Mouse (Mus musculus): ENCODE measurements around the gene Zbtb40.

Zbtb40 gene

DNA sequence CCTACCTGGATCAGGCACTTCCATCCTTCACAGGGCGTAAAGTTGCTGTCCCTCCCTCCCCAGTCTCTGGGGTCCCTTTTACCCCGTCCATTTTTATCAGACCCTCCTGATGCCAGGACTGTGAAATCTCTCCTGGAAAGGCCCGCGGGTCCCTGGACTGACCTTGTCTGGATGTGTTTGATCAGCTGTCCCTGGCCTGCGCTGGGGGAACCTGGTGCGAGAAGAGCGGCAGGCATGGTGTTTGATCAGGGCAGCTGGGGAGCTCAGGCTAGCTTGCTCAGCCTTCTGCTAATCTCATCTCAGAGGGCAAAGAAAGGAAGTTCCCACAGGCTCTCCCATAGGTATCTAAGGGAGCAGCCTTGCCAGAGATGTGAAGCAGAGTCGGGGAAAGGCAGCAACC, 71.4 kb downstream of the Zbtb40 start:
- no peak for DNase-seq (ENCODE audit: low spot score)

DNA sequence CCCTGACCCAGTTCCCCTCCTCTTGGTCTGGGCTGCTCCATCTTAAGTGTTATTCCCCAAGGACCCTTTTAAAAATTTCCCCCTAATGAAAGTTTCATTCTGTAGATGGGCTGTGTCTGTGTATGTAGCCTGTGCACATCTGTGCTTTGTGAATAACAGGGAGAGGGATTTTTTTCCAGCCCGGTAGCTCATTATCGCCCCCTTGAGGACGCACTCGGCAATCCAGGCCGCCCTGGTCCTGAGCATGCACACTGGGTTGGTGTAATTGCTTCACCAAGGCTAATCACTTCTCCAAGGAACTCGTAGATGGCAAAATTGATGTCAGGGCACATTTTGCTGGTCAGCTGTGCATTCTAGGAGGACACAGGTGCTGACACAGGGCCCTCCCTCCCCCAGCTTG, 77.7 kb downstream of the Zbtb40 start:
- peak; percentile 16 for DNase-seq (ENCODE audit: low spot score)

DNA sequence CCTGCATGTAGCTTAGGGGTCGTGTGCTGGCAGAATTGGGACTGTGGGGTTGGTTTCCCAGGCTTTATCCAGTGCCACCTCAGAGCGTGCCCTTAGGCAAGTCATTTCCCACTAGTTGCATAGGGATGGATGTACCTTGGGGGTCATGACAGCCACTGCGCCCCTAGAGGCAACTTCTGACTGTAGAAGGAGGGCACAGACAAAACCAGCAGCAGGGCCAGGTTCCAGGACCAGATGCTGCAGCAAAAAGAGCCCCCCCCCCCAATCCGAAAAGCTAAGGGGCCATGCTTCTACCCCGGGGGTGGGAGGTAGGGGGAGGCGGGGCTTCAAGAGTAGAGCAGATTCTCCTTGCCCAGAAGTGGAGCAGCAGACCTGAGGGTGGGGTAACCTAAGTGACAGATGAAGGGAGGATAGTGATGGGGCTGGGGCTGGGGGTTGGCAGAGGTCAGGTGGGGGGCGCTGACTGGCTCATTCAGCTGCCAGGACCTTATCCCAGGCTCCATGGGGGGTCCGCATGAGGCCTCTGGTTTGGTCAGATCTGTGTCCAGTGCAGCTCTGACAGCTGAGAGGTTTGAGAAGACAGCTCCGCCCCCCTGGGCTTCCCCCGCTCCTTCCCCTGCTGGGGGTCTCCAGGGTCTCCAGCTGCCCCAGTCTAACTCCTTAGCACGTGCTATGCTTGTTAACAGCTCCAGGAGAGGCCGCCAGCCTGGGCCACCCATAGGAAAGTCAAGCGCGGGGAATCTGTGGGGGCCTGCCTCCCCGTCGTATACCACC, 78.9 kb downstream of the Zbtb40 start:
- DNase-seq (ENCODE audit: low spot score): no peak

DNA sequence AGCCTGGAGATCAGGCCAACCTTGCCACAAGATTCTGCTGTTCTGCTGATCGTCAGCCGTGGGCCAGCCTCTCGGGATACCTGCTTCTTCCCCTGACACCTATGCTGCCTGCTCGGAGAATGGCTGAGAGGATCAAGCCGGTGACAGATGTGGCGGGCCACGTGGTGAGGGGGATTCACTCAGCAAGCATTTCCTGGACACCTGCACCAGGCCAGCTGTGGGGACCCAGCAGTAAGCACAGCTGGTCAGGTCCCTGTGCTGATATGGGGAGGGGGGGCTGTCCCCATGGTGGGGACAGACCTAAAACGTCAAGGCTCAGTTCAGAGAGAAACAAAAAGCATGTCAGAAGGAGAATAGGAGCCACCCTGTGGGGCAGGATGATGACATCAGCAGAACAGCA, 79.5 kb downstream of the Zbtb40 start:
- no peak for DNase-seq (ENCODE audit: low spot score)

DNA sequence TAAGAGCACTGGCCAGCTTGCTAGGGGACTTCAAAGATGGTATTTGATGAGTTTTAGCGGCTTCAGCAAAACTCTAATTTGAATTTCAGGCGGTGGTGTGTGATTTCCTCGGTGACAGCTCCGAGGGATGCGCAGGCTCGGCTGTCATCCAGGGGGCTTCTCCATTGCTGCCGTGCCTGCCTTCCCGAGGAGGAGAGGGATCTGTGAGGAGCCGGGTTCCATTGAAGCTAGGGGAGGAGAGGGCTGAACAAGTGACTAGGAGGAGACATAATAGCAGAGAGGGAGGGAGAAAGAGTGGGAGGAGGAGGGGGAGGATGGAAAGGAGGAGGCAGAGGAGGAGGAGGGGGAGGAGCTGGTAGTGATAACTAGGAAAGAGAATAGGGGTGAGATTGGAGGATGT, 81.1 kb downstream of the Zbtb40 start:
- DNase-seq (ENCODE audit: low spot score): no peak

DNA sequence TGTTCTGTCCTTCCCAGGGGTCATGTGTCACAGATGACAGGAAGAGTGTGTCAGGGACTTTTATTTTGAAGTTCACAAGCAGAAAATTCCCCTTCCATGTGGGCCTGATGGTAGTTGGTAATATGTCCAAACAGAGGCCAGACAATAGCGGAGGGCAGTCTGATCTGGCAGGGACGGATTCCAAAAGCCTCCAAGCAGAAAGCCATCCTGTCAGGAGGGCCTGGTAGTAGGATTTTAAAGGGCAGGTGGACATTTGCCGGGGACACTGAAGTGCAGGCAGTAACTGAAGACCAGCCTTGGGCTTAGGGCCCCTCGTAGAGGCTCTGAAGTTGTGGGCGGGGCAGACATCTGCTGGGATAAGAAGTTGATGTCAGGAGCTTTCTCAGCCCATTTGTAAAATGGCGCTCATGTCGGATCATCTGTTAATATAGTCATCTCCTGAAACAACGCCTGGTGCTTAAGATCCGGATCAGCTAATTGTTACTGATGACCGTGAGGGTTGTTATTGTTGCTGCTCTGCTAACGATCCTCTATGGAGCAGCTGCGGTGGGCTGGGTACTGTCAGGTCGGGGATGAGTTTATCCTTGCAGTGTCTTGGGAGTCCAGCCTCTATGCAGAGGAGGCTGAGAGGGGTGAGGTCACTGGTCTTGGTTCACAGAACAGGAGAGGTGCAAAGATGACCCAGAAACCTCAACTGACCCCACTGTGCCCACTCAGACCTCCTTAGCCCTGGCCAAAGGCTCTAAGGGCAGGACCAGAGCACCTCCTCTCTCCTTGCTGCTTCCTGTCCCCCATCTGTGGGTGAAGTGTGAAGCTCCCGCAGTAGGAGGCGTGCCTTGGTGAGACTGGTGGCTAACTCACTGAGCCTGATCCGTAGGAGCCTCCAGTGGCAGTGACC, 81.9 kb downstream of the Zbtb40 start:
- no peak for DNase-seq (ENCODE audit: low spot score)

DNA sequence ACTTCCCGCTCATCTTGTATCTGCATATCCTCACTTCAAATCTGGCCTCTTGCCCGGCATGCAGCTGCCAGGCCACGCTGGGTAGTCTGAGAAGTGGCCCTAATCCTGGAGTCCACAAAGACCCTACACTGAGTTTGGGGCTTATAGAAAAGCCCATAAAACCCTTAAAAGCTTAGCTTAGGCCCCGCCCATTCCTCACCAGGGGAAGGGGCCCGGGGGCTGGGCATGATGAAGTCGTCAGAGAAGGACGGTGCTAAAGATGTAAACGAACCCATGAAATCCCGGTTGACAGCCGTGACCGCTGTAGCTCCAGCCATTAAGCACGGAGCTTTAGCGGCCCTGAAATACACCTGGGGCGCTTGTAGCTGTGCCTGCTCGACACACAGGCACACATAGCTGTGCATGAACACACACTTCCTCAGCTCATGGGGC, 83.6 kb downstream of the Zbtb40 start:
- no peak for DNase-seq (ENCODE audit: low spot score)

DNA sequence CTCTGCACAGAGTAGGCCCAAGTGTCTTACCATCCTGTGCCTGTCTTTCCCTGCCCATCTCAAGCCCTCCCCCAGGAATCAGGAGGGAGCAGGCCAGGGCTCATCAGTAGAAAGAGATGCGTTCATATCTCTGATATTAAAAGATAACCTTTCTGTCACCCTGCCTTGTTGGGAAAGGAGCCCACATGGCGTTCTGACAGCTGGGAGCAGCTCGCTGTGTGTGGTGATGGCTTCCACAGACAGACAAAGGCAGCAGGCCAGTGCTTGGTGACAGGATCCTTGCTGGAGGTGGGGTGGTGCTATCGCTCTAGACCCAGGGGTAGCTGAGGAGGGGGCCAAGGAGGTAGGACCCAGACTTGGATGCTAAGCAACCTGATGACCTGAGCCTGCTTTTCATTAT, 86.2 kb downstream of the Zbtb40 start:
- no peak for DNase-seq (ENCODE audit: low spot score)

DNA sequence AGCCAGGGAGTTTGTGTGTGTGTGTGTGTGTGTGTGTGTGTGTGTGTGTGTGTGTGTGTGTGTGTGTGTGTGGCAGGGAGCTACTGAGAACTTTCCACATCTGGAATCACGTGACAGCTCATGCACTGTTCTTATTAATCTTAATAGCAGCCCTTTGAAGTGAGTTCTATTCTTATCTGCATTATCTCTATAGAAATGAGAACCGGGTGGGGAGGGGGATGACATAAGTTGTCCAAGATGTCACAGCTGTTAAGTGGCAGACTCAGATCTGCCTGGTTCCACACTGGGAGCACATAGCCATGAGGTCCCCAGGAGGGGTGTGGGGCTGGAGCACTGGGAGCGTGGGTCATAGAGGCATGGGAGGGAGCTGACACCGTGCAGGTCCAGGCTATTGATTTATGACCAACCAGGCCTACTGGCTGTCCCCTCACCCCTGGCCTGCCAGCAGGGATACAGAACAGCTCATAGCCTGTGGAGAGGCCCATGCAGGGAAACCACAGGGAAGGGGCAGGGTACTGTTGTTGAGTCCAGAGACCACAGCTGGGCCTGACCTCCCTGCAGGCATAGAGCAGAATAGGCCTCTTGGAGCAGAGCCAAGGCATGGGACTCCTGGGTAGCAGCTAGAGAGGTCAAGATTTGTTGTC, 86.8 kb downstream of the Zbtb40 start:
- no peak for DNase-seq (ENCODE audit: low spot score)

DNA sequence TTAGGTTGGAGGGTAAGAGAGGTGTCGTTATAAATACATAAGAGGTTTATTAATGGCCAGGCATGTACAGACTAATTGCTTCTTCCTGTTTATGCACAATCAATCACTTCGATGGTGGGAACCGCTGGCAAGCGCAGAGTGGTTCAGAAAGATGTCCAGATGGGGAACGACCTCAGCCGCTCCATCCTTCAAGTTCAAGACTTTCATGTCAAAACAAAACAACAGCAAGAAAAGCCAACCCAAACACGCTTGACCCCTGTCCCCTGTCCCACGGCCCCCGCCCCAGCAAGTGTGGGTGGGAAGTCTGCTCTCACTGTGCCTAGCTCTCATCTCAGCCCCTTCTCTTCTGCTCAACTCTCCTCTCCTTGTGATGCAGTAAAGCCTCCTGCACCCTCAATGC, 88.0 kb downstream of the Zbtb40 start:
- no peak for DNase-seq (ENCODE audit: low spot score)

DNA sequence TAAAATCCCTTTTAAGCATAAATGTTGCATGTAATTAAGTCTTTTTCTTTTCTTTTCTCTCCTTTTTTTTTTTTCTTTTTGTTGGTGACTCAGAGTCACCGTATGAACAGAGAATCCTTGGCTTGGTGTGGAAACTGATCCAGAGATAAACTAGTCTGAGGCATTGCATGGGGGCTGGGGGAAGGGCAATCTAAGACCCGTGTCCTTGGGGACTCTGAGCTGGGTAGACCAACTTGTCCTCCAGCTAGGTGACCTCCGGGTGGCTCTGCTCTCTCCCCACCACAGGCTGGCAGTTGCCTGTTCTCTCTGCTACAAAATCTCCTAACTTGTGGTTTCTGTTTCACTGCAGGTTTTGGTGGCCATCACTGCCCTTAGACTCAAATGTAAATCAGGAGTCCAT, 88.5 kb downstream of the Zbtb40 start:
- DNase-seq (ENCODE audit: low spot score): no peak

DNA sequence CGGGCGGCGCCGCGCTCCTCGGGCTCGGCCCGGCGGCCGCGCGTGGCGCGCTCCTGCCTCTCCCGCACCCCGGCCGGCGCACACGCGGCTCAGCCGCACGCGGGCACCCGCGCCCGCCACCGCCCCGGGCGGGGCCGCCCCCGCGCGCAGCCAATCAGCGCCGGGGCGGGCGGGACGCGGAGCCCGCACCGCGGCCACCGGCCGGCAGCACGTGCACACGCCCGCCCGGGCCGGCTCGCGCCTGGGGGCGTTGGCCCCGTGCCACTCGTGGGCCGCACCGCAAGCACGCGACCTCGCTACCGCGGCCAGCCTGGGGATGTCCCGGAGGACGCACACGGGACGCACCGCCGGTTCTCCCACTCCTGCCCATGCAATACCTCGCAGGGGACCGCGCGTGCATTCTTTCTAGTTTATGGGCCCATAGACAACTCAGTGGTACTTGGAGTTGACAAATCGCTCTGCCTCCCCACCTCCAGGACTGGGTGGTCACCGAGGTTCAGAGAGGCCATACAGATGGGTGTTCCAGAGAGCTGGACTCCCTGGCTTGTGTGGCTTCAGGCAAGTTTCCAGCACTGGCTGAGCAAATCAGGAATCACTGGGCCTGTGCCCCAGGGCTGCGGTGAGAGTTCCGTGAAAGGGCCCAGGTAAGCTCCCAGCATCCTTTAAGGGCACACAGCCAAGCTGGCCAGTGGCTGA, 91.7 kb downstream of the Zbtb40 start, which contains the start of gene Epha8:
TSS of gene Epha8 (minus strand) at position 66 of the 696 bp plus-strand sequence.
- DNase-seq (ENCODE audit: low spot score): no peak

DNA sequence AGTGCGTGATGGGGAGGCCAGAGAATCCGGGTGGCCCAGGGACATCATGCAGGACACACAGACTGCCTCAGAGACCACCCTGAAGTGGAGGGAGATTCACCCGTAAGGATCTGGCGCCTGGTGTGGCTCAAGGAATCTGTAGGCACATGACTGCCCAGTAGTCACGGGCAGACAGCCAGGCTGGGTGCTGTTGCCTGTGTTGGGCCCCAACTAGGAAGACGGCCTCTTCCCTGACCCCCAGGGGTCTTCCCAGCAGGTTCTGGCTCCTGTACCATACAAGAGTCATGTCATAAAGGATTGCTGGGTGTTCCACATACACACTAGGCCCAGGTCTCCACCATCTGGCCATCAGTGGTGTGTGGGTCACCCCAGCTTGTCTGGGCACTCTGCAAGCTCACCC, 94.0 kb downstream of the Zbtb40 start:
- DNase-seq (ENCODE audit: low spot score): no peak

DNA sequence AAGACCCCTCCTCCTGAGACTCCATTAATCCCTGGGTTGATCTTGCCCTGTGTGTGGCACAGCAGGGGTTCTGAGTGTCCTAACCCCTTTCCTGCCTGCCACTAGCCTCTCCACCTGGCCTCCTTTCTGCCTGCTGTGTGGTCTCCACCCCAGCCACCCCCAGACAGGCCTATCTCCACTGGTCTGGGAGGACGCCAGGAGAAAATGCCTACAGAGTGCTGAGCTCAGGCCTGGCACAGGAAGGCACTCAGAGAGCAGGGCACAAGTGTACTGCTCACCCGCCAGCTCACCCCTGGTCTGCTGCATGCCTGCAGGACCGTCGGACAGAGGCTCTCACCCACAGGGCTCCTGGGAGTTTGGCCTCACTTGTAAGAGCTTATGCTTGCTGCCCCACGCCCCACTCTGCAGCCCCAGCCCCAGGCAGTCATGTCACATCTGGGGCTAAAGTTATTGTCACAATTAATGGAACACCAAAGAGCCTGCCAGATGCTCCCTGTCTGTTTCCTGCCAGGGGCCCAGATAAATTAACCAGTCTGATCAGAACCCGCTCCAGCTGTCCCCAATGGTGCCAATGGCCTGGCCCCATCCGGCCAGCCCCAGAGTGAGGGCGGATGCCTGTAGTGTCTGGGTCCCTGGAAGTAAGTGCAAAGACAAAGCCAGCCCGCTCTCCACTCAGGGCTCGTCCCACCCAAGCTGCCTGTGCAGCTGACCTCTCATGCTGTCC, 99.2 kb downstream of the Zbtb40 start:
- DNase-seq (ENCODE audit: low spot score): no peak

DNA sequence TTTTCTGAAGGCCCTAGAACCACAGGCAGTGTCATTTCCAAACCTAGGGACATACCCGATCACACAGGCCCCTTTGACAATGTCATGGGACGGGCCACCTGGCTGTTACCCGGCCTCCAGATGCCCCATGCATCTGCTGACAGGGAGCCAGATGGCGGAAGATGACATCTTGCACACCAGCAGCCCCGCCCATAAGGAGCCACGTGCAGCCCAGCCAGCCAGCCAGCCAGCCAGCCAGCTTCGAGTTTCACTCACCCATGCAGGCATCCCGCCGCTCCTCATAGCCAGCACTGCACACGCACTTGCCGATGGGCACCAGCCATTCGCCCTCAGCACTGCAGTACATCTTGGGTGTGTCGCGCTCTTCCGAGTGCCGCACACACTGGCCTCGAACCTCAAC, 103.2 kb downstream of the Zbtb40 start:
- no peak for DNase-seq (ENCODE audit: low spot score)

DNA sequence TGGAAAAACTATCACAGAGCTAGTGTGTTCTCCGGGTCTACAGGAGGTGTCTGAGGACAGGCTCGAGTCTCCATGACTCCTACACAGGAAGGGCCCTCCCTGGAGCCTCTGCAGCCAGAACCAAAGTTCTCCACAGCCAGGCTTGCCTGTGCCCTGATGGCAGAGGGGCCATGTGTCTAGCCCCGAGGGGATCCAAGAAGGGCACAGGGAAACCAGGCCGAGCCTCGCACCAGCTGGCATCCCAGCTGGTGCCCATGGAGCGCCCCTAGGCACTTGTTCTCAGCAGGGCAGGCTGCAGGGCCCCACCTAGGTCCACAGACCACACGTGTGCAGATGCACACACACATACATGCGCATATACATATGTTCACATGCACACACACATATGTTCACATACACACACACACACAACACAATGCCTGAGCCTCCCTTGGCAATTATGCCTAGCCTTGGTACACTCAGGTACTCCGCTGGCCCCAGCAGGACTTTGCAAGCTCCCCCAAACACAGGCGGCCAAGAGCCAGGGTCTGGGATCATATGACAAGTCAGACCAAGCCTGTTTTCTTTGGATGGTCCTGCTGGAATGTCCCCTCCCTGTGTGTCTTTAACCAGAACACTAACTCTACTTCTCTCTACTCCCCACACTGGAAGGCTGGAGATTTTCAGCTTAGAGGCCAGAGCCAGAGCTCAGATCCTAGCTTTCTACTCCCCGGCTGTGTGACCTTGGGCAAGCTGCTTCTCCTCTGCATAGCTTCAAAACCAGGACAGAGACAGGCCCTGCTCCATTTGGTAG, 103.8 kb downstream of the Zbtb40 start:
- no peak for DNase-seq (ENCODE audit: low spot score)

DNA sequence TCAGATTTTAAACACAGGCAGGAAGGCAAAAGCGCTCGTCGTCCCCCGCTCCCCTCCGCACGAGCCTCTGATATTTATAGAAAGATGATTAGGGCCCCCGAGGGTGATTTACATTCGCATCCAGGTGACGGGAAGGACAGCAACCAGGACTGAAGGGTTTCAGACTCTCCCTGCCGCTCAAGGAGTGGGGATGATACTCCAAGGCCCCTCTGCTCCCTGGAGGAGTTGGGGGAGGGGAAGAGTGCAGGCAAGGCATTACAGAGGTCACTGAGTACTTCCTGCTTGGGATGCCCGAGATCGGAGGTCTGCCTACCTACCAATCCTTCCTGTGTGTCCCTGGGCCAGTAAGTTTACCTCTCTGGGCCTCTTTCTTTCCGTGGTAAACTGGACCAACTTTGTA, 105.4 kb downstream of the Zbtb40 start:
- DNase-seq (ENCODE audit: low spot score): no peak

DNA sequence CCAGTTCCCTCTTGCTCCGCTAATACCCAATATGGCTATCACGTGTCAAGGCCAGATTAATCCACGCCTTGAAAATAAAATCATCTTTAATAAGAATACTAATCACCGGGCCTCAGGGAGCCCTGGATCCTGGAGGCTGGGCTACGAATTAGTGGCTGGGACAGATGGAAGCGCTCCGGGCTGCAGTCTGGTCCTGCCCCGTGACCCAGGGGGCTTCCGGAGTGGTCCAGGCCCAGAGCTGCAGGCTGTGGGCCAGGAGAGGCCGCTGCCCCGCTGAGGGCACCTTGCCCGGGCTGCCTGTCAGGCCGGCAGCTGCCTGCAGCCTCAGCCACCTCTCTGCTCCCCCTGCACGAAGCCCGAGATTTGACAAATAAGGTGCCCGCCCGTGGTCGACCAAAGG, 105.8 kb downstream of the Zbtb40 start:
- no peak for DNase-seq (ENCODE audit: low spot score)

DNA sequence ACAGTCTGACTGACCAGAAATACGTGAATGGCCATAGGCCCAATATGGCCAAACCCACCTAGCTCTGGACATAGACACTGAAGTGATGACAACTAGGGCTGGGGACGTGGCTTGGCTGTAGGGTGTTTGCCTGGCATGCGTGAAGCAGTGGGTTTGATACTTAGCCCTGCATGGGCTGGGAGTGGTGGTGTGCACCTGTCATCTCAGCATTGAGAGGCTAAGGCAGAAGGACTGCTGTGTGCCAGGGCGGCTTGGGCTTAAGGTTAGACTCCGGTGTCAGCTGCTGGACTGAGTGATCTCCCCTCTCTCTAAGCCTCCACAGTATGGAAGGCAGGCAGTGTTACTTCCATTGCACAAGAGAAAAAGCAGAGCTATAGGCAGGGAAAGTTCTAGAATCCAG, 110.7 kb downstream of the Zbtb40 start:
- DNase-seq (ENCODE audit: low spot score): no peak

DNA sequence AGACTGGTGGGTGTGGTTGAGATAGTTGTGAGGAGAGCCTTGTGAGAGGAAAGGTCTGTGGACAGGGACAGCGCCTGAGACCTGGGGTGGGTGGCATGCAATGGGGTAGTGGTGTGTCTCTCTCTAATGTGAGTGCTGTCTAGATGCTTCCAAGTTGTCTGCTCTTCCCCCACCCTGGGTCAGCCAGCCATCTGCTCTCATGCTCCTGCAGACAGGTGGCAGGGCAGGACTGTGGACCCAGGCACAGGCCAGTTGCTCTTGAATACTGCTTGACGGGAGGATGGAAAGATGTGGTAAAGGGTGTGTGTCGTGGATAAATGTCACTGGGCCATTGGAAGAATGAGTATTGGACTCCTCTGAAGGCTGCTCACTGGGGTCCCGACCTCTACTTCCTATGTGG, 111.3 kb downstream of the Zbtb40 start:
- no peak for DNase-seq (ENCODE audit: low spot score)
